Mouse (Mus musculus): ENCODE data around the gene Tmem63b. TPM values are rescaled to one million over a fixed set of nuclear protein-coding genes. Genes with fewer than 3 reads are reported as not detected.
A peak's percentile ranks its signal among the peaks of the same experiment; 100 is the strongest.

Gene Tmem63b
- total RNA-seq, 1 experiment = 89.1 TPM

DNA sequence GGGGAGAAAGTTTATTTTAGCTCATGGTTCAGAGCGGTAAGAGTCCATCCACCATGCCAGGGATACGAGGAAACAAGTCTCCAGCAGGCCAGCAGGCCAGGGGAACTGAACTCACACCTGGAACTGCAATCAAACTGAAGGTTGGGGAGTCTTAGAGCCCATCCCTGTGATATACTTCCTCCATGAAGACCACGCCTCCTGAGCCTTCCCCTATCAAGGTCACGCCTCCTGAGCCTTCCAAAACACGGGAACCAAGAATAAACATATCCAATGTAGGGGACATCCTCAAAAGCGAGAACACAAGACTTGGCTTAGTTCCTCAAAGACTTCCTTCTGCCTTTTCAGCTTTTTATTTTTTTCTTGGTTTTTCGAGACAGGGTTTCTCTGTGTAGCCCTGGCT is 73.8 kb downstream of the Tmem63b start:
- Histone ChIP-seq H3K4me1 (ENCODE audit: control insufficient read depth in 2 of 2, insufficient read depth in 2 of 2, low read length in 2 of 2, poor library complexity in 1 of 2) (peaks cover 18 to 29% of the 10 kb centered on the region in 2 experiments), H3K9me3 (ENCODE audit: control insufficient read depth, insufficient read depth, low read depth, low read length) (no peaks in the 10 kb centered on the region), H3K27ac (ENCODE audit: insufficient read depth, low read depth, low read length, poor library complexity, severe bottlenecking) (peak overlapping the region; percentile 0; the same call in 1 of the 2 replicates), H3K36me3 (ENCODE audit: control insufficient read depth, insufficient read depth, low read length, poor library complexity, severe bottlenecking) (no peaks in the 10 kb centered on the region), H3K4me3 (ENCODE audit: insufficient read depth in 1 of 2, low read depth in 1 of 2, low read length in 2 of 2, poor library complexity in 1 of 2, severe bottlenecking in 1 of 2) (no peak overlapping the region), H3K9ac (ENCODE audit: insufficient read depth, low read depth, low read length, poor library complexity, severe bottlenecking) (no peak overlapping the region)
- in situ Hi-C loops (cut with MboI; ENCODE audit: low sequenced_read_pairs in 2 of 2, unreplicated experiment in 2 of 2) = no loop called here
- DNase-seq (ENCODE audit: low read depth, low spot score) = no peak
- TF ChIP-seq MAFK (IDR thresholded peaks at IDR 0.05; ENCODE audit: insufficient read depth, low read depth, low read length) = no peak
- no peak for TF ChIP-seq ZNF384 (IDR thresholded peaks at IDR 0.05; ENCODE audit: low read depth, low read length)
- no peak for TF ChIP-seq CHD2 (IDR thresholded peaks at IDR 0.05; ENCODE audit: low read depth, low read length)
- no peak for TF ChIP-seq ZC3H11A (IDR thresholded peaks at IDR 0.05; ENCODE audit: borderline replicate concordance, low read depth, low read length)
- TF ChIP-seq HCFC1 (IDR thresholded peaks at IDR 0.05; ENCODE audit: borderline replicate concordance, insufficient read depth, low read length) = no peak

DNA sequence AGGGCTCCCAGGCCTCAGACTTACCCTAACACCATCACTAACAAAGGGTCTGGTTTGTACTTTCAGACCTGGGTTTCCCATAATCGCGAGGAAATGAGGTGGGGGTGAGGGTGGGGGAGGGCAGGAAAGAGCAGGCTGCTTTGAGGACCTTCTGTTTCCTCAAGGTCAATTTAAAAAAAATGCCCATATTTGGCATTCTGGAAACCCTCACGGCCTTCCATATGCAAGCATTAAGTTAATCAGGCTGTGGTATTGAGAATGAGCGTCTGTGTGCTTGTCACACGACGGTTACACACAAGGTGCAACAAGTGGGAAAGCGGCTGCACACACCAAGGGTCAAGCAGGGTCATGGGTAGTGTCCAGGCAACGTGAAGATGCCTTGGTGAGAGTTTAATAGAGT is 74.7 kb downstream of the Tmem63b start:
- Histone ChIP-seq H3K27ac (ENCODE audit: insufficient read depth, low read depth, low read length, poor library complexity, severe bottlenecking) (peak overlapping the region; percentile 58), H3K4me1 (ENCODE audit: control insufficient read depth in 2 of 2, insufficient read depth in 2 of 2, low read length in 2 of 2, poor library complexity in 1 of 2) (peaks cover 18 to 26% of the 10 kb centered on the region in 2 experiments), H3K9ac (ENCODE audit: insufficient read depth, low read depth, low read length, poor library complexity, severe bottlenecking) (no peak overlapping the region; the same call in 1 of the 2 replicates), H3K36me3 (ENCODE audit: control insufficient read depth, insufficient read depth, low read length, poor library complexity, severe bottlenecking) (no peaks in the 10 kb centered on the region), H3K4me3 (ENCODE audit: insufficient read depth in 1 of 2, low read depth in 1 of 2, low read length in 2 of 2, poor library complexity in 1 of 2, severe bottlenecking in 1 of 2) (no peak overlapping the region), H3K9me3 (ENCODE audit: control insufficient read depth, insufficient read depth, low read depth, low read length) (no peaks in the 10 kb centered on the region)
- in situ Hi-C loops (cut with MboI; ENCODE audit: low sequenced_read_pairs in 2 of 2, unreplicated experiment in 2 of 2) = no loop called here
- DNase-seq (ENCODE audit: low read depth, low spot score) = no peak
- 0 out of 2 replicates have a peak, but pooled peaks have one; percentile 14 for TF ChIP-seq CHD2 (IDR thresholded peaks at IDR 0.05; ENCODE audit: low read depth, low read length)
- TF ChIP-seq ZNF384 (IDR thresholded peaks at IDR 0.05; ENCODE audit: low read depth, low read length) = no peak

Other genes starting within 250 kb of the Tmem63b start
- 8.5 and 9.7 TPM in 2 replicates for gene Spats1, start 211.5 kb downstream of the Tmem63b start, total RNA-seq (2012; rRNA removed)
- gene Aars2, start 180.1 kb downstream of the Tmem63b start, total RNA-seq (2012; rRNA removed) = 36.6 and 60.9 TPM in 2 replicates
- 0.09 and 0.11 TPM in 2 replicates for gene Tcte1, start 163.5 kb downstream of the Tmem63b start, total RNA-seq (2012; rRNA removed)
- gene Tmem151b, start 137.2 kb downstream of the Tmem63b start, total RNA-seq (2012; rRNA removed) = 2.1 and 4.0 TPM in 2 replicates
- gene Nfkbie, start 131.2 kb downstream of the Tmem63b start, total RNA-seq (2012; rRNA removed) = 2.1 and 2.2 TPM in 2 replicates
- 96.7 and 98.7 TPM in 2 replicates for gene Slc35b2, start 123.0 kb downstream of the Tmem63b start, total RNA-seq (2012; rRNA removed)
- gene Hsp90ab1, start 113.6 kb downstream of the Tmem63b start, total RNA-seq (2012; rRNA removed) = 1,660 and 1,758 TPM in 2 replicates
- gene Slc29a1, start 87.3 kb downstream of the Tmem63b start, total RNA-seq (2012; rRNA removed) = 321 and 677 TPM in 2 replicates
- gene Mymx, start 84.8 kb downstream of the Tmem63b start, total RNA-seq (2012; rRNA removed) = 66.0 and 95.3 TPM in 2 replicates
- gene Capn11, start 27.6 kb downstream of the Tmem63b start, total RNA-seq (2012; rRNA removed) = 0.48 TPM in 1 of 2 replicates, not detected in the other
- 39.2 and 48.2 TPM in 2 replicates for gene Mrpl14, start 583 bp downstream of the Tmem63b start, total RNA-seq (2012; rRNA removed)
- 0.58 TPM in 1 of 2 replicates, not detected in the other for gene 1600014C23Rik, start 46.9 kb upstream of the Tmem63b start, total RNA-seq (2012; rRNA removed)

Data from ES-E14 (cell line).